Mouse (Mus musculus) kidney, postnatal 4 days (tissue): Measurements from ENCODE around the gene Ccdc142.

ENCODE experiments used
- DNase-seq, 2 experiments: peaks; one replicate each; pipeline ENCODE4 v3.0.0; 2021; ENCODE audit warnings: mixed read lengths in 2 of 2

The Ccdc142 gene

GRCm38 (mm10) chr6:83086121-83087035 is 15.0 kb upstream of the Ccdc142 start, which contains the start of gene Lbx2:
Gene Lbx2 (plus strand): TSS chr6:83086367.
- peak; percentile 34 to 49 for DNase-seq

GRCm38 (mm10) chr6:83087205-83087925 is 14.0 kb upstream of the Ccdc142 start:
- peak; percentile 44 to 64 for DNase-seq

GRCm38 (mm10) chr6:83087926-83088260 is 13.5 kb upstream of the Ccdc142 start:
- DNase-seq: no peak

DNA sequence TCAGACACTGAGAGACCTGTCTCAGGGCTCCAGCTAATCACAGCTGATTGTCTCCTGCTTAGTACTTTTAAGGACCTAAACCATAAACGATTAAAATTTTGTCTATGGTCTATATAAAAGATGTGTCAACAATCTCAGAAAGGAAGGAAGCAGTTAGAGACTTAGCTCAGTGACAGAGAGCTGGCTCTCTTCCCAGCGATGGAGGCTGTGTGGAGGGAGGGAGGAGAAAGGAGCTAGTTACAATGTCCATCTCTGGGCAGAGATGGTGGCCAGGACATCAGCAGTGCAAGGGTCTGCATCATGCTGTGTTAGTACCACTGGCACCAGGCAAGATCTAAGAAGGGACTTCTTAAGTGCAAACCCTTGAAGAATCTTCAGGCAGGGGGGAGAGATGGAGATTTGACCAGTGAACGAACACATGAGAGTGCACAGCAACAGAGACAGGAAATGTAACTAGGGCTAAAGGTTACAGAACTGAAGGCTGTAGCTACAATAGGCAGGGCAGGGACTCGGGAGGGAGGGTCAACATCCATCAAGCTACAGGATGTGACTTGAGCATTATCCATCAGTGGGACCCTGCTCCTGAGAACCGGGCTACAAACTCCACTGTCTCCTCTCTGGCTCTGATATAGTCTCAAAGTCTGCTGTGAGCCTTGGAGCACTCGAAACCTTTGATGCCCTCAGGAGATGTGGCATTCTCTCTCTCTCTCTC is 8.8 kb upstream of the Ccdc142 start:
- DNase-seq: peak; percentile 71 to 75

DNA sequence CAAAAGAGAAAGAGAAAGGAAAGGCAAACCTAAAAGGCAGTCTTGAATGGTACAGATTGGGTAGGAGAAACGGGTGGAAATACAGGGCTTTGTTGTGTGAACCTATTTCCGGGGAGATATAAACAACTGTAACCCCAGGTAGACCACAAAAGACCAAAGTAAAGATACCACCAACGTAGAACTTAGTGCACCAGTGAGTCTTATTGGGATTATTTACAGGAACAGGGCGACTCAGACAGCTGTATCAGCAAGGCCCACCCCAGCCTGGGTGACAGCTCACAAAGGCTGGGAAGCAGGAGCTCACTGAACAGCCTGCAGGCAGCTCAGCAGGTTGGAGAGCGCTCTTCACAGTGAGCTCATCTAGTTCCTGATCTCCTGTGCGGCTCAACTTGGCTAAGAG is 5.4 kb upstream of the Ccdc142 start:
- DNase-seq: no peak

DNA sequence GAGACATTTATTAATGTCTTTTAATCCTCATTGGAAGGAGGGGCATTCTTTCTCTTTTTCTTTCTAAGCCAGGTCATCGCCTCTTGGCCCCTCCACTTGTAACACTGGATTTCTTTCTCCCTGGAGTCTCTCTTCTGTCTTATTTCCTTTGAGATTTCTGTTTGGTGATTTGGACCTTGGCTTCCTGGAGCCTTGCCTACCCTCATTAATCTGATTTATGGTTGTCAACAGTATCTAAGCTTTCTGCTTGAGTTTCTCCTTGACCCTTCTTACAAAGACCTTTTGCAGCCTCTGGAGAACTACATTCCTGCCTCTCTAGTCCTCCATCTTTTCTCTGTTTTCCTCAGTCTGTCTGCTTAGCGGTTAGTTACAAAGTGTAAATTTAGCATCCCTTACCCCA is 3.0 kb upstream of the Ccdc142 start:
- peak in 1 of 2 experiments; percentile 37 for DNase-seq

GRCm38 (mm10) chr6:83101688-83102556 is 521 bp downstream of the Ccdc142 start:
- peak; percentile 79 to 87 for DNase-seq

DNA sequence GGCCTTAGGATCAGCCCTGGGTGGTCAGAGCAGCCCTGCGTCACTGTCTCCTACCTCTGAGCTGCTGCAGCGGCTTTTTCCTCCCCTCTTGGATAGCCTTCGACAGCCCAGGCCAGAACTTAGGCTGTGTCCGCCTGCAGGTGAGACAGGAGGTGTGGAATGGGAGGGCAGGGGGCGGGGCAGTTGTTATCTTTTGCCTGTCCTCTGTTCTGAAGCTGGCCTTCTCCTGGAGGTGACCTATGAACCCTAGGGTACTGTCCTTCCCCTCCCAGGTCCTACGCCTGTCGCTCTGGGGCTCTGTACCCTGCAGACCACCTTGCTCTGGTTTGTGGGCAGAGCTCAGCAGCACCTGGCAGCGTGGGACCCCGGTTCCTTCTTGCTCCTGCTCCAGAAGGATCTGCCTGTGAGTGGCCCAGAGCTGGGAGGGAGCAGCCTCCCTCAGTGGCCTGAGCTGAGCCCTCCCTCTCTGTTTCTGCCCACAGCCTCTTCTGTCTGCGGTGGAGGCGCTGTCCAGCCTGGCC is 1.8 kb downstream of the Ccdc142 start:
- no peak for DNase-seq

- DNase-seq: no peak
These were observed 2.8 kb downstream of the Ccdc142 start for GRCm38 (mm10) chr6:83104158-83104557.

DNA sequence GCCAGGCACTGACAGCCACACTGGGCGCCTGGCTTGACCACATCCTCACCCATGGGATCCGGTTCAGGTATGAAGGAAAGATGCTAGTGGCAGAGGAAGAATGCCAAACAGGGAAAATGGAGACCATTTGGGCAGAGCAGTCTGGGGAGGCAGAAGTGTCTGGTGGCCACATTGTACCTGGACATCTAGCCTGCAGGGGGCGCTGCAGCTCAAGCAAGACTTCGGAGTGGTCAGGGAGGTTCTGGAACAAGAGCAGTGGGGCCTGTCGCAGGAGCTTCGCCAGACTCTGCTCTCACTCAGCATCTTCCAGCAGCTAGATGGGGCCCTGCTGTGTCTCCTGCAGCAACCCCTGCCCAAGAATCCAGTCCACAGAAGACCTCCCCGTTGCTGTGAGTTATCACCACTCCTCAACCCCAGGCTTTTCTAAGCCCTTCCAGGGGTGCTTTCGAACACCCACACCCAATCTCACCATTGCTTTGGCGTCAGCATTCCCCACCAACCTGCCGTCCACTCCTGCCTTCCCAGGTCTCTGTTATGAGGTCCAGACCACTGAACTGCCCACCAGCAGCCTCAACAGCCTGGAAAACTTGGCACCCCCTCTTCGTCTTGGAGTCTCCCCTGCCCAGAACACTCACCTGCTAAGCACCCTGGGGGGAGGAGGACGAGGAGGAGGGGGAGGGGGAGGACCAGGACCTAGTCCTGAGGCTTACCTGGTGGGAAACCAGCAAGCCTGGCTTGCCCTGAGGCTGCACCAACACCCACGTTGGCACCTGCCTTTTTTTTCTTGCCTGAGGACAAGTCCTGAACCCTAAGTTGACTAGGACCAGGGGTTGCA is 6.4 kb downstream of the Ccdc142 start:
- DNase-seq: peak; percentile 91 to 94

DNA sequence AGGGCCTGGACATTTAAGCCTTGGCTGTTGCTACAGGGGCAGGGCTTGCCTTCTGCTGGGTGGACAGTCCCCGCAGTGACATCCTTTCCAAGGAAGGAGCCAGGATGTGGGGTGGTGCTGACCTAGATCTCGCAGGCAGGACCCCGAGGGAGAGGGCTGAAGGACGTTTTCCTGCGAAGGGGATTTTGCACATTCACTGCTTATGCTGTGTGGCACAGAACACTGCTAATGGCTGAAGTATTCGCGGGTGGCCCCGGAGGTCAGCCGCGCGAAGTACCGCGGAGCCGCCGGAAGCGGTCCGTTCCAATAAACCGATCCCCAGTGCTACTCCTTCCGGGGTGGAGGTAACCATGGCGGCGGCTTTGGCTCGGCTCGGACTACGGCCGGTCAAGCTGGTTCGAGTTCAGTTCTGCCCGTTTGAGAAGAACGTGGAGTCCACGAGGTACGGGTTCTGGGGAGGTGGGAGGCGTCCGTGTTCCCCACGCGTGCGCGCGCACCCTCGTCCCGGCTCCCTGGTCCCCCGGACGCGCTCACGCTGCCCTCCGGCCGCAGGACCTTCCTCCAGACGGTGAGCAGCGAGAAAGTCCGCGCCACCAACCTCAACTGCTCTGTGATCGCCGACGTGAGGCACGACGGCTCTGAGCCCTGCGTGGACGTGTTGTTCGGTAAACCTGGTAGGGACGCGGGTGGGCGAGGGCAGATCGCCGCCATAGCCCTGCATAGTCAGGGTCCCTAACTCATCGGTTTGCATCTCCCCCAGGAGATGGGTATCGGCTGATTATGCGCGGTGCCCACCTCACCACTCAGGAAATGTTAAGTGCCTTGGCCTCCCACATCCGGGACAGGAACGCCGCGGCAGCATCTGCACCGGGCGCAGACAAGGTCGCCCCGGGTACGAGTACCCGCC is 7.6 kb downstream of the Ccdc142 start, which contains the start of gene Mrpl53:
TSS of gene Mrpl53 (plus strand) at position 279 of the 907 bp plus-strand sequence.
- DNase-seq: peak; percentile 88 to 91

DNA sequence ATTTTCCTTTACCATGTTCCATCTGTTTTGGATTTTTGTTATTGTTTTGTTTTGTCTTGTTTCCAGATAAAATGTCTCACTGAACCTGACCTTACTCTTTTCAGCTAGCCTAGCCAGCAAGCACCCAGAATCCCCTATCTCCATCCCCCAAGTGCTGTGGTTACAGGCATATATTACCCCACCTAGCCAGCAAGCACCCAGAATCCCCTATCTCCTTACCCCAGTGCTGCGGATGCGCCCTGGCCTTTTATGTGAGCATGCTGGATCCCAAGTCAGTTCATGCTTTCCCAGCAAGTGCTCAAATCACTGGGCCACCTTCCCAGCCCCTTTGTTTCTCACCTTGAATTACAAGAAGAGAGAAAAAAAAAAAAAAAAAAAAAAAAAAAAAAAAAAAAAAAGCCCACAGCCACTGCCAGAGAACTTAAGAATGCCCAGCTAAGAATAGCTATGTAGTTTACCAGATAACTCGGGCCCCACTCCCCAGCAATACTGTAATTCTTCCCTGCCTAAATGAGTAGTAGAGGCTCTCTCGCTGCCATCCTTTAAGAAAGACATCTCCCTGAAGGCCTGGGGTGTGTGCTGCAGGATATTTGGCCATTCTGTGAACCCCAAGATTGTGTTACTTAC is 10.2 kb downstream of the Ccdc142 start:
- DNase-seq: no peak

- peak; percentile 96 to 97 for DNase-seq
These were observed 13.7 kb downstream of the Ccdc142 start, which contains the start of gene Mogs for GRCm38 (mm10) chr6:83115011-83115671. Gene Mogs (plus strand): TSS chr6:83115496.

DNA sequence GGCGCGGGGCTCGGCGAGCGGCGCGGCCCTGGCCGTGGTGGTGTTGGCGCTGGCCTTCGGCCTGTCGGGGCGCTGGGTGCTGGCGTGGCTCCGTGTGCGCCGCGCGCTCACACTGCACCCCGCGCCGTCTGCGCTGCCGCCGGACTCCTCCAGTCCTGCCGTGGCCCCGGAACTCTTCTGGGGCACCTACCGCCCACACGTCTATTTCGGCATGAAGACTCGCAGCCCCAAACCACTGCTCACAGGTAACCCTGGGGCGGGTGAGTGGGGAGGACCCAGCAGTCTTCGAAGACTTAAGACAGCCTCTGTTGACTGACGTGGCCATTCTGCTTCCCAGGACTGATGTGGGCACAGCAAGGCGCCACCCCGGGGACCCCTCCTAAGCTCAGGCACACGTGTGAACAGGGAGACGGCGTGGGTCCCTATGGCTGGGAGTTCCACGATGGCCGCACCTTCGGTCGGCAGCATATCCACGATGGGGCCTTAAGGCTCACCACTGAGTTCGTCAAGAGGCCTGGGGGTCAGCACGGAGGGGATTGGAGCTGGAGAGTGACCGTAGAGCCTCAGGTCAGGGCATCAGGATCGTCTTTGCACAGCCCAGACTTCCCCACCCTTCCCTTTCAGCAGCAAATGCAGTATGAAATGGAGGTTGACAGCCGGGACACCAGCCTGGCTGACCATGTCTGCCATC is 14.4 kb downstream of the Ccdc142 start:
- no peak for DNase-seq

DNA sequence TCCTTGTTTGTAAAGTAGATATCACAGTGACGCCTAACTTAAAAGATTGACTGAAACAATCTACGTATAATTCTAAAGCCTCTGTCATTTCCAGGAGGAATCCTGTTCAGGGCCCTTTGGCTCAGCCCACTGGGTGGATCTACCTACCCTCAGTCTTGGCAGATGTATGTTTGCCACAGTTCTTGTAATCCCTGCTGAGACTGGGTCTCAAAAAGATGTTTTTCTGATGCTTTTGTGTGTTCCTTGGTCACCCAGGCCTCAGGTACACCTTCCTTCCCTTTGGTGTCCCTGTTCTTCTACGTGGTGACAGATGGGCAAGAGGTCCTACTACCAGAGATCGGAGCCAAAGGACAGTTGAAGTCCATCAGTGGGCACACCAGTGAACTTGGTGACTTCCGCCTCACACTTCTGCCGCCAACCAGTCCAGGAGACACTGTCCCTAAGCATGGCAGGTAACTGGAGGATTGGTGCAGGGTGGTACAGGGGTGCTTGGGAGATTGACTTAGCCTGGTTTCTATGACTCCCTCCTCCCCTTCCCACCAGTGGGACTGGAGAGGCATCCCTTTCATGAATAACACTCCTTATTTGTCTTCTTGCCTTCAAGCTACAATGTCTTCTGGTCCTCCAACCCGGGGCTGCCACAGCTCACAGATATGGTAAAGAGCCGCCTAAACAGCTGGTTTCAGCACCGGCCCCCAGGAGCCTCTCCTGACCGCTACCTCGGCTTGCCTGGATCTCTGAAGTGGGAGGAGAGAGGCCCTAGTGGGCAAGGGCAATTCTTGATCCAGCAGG is 15.2 kb downstream of the Ccdc142 start:
- DNase-seq: no peak

DNA sequence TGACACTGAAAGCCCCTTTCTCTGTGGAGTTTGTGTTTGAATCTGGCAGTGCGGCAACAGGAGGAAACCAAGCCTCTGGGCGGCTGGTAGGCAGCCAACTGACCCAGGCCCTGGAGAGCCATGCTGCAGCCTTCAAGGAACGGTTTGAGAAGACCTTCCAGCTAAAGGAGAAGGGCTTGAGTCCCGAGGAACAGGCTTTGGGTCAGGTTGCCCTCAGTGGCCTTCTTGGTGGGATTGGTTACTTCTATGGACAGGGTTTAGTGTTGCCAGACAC is 15.7 kb downstream of the Ccdc142 start:
- peak in 1 of 2 experiments; percentile 5 for DNase-seq

GRCm38 (mm10) chr6:83117616-83118015 is 16.2 kb downstream of the Ccdc142 start:
- DNase-seq: peak in 1 of 2 experiments; percentile 11
